Mouse (Mus musculus): Measurements from ENCODE around the gene Slc25a34. TPM values are rescaled to one million over a fixed set of nuclear protein-coding genes. Genes with fewer than 3 reads are reported as not detected.

The Slc25a34 gene
- polyA plus RNA-seq, 1 experiment from 2014 or later: 0.08 TPM

GRCm38 (mm10) chr4:141604493-141604892 lies 19.1 kb downstream of the Slc25a34 start:
- H3K4me2 ChIP-seq (ENCODE audit: low read depth, low read length): no peak overlapping the region
- H3K4me3 ChIP-seq (ENCODE audit: low read depth, low read length): no peak overlapping the region
- H3K27ac ChIP-seq (replicated peaks; ENCODE audit: low read depth, low read length): no peak overlapping the region
- 44% methylated on average over 8 of the region's 8 CpGs for WGBS
- DNase-seq (ENCODE audit: low spot score) (peak; percentile 73), ATAC-seq (ENCODE audit: low read depth) (0 out of 2 replicates have a peak, but pooled peaks have one; percentile 26)
- peaks cover 4% of the 10 kb centered on the region; the same call in 1 of the 2 replicates for H3K4me1 ChIP-seq (ENCODE audit: control insufficient read depth, insufficient read depth, low read length)
- H3K36me3 ChIP-seq (ENCODE audit: control insufficient read depth, insufficient read depth, low read length): no peaks in the 10 kb centered on the region
- no peak overlapping the region for H3K9ac ChIP-seq (ENCODE audit: low read depth, low read length)
- no peaks in the 10 kb centered on the region for H3K9me3 ChIP-seq (ENCODE audit: control insufficient read depth, low read length)
- no peaks in the 10 kb centered on the region for H3K27me3 ChIP-seq (replicated peaks; ENCODE audit: control insufficient read depth, insufficient read depth, low read length)

DNA sequence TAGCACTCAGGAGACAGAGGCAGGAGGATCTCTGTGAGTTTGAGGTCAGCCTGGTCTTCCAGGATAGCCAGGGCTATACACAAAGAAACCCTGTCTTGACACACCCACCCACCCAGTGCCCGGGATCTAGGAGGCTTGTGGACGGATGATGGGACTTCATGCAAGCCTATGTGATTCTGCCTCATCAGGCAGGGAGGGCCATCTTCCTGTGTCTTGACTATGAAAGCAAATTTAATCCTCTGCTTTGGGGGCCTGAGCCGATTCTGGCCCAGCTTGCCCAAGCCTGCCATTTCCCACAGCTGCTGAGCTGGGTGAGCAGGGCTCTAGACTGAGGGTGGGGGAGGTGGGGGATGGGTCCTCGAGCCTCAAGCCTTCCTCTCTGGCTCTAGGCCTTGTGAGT lies 19.7 kb downstream of the Slc25a34 start:
- DNase-seq (ENCODE audit: low spot score): peak; percentile 25

DNA sequence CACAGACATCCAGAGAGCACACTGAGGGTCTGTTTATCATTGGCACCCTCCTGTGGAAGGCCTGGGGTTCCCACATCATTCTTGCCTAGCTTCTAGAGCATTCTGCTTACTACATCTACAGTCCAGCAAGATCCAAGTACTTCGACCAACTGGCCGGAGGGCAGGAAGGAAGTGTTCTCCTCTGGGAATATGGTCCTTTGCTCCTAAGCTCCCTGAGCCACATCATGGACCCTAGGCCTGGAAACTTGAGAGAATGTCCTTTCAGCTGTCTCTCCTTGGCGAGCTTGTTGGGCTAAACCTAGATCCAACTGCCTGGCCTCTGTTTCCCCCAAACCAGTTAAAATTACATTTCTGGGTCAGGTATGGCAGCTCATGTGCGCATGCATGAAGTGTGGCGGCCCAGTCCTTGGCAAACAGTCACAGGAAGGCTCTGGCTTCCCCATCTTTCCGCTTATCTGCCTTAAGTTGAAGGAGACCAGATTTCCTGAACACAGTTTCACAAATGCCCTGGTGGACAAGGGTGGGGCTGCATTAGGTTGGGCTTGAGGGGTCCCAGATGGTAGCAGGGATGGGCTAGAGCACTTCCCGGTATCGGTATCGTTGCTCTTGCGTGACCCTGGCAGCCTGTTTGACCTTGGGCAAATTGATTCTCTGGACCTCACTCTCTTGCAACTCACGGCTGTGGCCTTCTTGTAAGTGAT lies 20.9 kb downstream of the Slc25a34 start:
- Histone ChIP-seq H3K36me3 (ENCODE audit: control insufficient read depth, insufficient read depth, low read length) (no peaks in the 10 kb centered on the region), H3K9ac (ENCODE audit: low read depth, low read length) (no peak overlapping the region), H3K27ac (replicated peaks; ENCODE audit: low read depth, low read length) (no peak overlapping the region), H3K9me3 (ENCODE audit: control insufficient read depth, low read length) (no peaks in the 10 kb centered on the region), H3K4me1 (ENCODE audit: control insufficient read depth, insufficient read depth, low read length) (peaks cover 8% of the 10 kb centered on the region; the same call in 1 of the 2 replicates), H3K4me2 (ENCODE audit: low read depth, low read length) (no peak overlapping the region), H3K27me3 (replicated peaks; ENCODE audit: control insufficient read depth, insufficient read depth, low read length) (no peaks in the 10 kb centered on the region), H3K4me3 (ENCODE audit: low read depth, low read length) (no peak overlapping the region)
- DNase-seq (ENCODE audit: low spot score) (no peak), ATAC-seq (ENCODE audit: low read depth) (no peak)
- WGBS: 71% methylated on average over 11 of the region's 11 CpGs

More for the DNA sequence above, 19.7 kb downstream of the Slc25a34 start:
- H3K27me3 ChIP-seq (replicated peaks; ENCODE audit: control insufficient read depth, insufficient read depth, low read length): no peaks in the 10 kb centered on the region
- H3K27ac ChIP-seq (replicated peaks; ENCODE audit: low read depth, low read length): no peak overlapping the region
- WGBS: 47% methylated on average over 4 of the region's 4 CpGs
- peaks cover 4% of the 10 kb centered on the region; the same call in 1 of the 2 replicates for H3K4me1 ChIP-seq (ENCODE audit: control insufficient read depth, insufficient read depth, low read length)
- H3K4me3 ChIP-seq (ENCODE audit: low read depth, low read length): no peak overlapping the region
- H3K9me3 ChIP-seq (ENCODE audit: control insufficient read depth, low read length): no peaks in the 10 kb centered on the region
- no peak overlapping the region for H3K9ac ChIP-seq (ENCODE audit: low read depth, low read length)
- no peak for ATAC-seq (ENCODE audit: low read depth)
- H3K36me3 ChIP-seq (ENCODE audit: control insufficient read depth, insufficient read depth, low read length): no peaks in the 10 kb centered on the region
- H3K4me2 ChIP-seq (ENCODE audit: low read depth, low read length): no peak overlapping the region

DNA sequence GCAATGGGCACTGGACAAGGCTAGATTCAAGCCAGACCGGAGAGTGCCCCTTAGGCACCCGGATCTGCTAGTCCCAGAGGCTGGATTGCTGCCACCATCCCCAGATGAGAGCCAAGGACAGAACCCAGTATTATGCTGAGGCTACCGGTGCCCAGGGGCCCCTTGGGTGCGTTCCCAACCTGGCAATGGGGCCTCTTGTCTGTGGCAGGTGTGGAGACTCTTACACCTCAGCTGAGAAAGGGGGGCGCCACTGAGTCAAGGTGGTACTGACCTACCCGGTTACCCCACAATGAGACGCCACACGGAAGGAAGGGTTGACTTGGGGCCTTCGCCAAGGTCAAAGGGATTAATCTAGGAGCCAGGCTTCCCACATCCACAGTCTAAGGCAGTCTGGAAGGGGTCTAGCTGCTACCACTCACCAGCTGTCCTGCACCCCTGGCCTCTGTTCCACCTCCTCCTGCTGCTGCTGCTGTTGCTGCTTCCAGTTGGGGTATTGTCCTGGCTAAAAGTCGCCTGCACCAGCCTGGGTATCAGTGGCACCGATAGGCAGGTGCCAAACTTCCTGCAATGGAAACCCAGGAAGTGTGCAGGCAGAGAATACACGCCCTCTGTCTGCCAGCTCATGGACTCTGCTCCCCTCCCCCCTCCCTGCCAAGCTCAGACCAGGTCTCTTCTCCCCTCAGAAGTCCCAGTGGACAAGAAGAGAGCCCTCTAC lies 22.3 kb downstream of the Slc25a34 start:
- Histone ChIP-seq H3K27me3 (replicated peaks; ENCODE audit: control insufficient read depth, insufficient read depth, low read length) (no peaks in the 10 kb centered on the region), H3K4me2 (ENCODE audit: low read depth, low read length) (no peak overlapping the region), H3K27ac (replicated peaks; ENCODE audit: low read depth, low read length) (no peak overlapping the region), H3K4me1 (ENCODE audit: control insufficient read depth, insufficient read depth, low read length) (peaks cover 8% of the 10 kb centered on the region; the same call in 1 of the 2 replicates), H3K4me3 (ENCODE audit: low read depth, low read length) (no peak overlapping the region), H3K9me3 (ENCODE audit: control insufficient read depth, low read length) (no peaks in the 10 kb centered on the region), H3K9ac (ENCODE audit: low read depth, low read length) (no peak overlapping the region), H3K36me3 (ENCODE audit: control insufficient read depth, insufficient read depth, low read length) (no peaks in the 10 kb centered on the region)
- DNase-seq (ENCODE audit: low spot score): no peak
- 73% methylated on average over 12 of the region's 12 CpGs for WGBS
- no peak for ATAC-seq (ENCODE audit: low read depth)

GRCm38 (mm10) chr4:141600364-141600763 lies 23.3 kb downstream of the Slc25a34 start:
- no peaks in the 10 kb centered on the region for H3K9me3 ChIP-seq (ENCODE audit: control insufficient read depth, low read length)
- peak overlapping the region; percentile 67; the same call in 1 of the 2 replicates for H3K4me3 ChIP-seq (ENCODE audit: low read depth, low read length)
- peak overlapping the region; percentile 73; the same call in 1 of the 2 replicates for H3K27ac ChIP-seq (replicated peaks; ENCODE audit: low read depth, low read length)
- 0 out of 2 replicates have a peak, but pooled peaks cover under 1% of the 10 kb centered on the region for H3K36me3 ChIP-seq (ENCODE audit: control insufficient read depth, insufficient read depth, low read length)
- H3K9ac ChIP-seq (ENCODE audit: low read depth, low read length): no peak overlapping the region
- no peak for DNase-seq (ENCODE audit: low spot score)
- H3K4me1 ChIP-seq (ENCODE audit: control insufficient read depth, insufficient read depth, low read length): peaks cover 8% of the 10 kb centered on the region; the same call in 1 of the 2 replicates
- no peak for ATAC-seq (ENCODE audit: low read depth)
- no peaks in the 10 kb centered on the region for H3K27me3 ChIP-seq (replicated peaks; ENCODE audit: control insufficient read depth, insufficient read depth, low read length)
- 28% methylated on average over 6 of the region's 6 CpGs for WGBS
- H3K4me2 ChIP-seq (ENCODE audit: low read depth, low read length): peak overlapping the region; percentile 94

GRCm38 (mm10) chr4:141599251-141600141 lies 24.1 kb downstream of the Slc25a34 start:
- Histone ChIP-seq H3K36me3 (ENCODE audit: control insufficient read depth, insufficient read depth, low read length) (peaks cover 9% of the 10 kb centered on the region), H3K27ac (replicated peaks; ENCODE audit: low read depth, low read length) (peak overlapping the region; percentile 73), H3K4me1 (ENCODE audit: control insufficient read depth, insufficient read depth, low read length) (peaks cover 8% of the 10 kb centered on the region; the same call in 1 of the 2 replicates), H3K4me3 (ENCODE audit: low read depth, low read length) (peak overlapping the region; percentile 67), H3K27me3 (replicated peaks; ENCODE audit: control insufficient read depth, insufficient read depth, low read length) (no peaks in the 10 kb centered on the region), H3K4me2 (ENCODE audit: low read depth, low read length) (peak overlapping the region; percentile 94), H3K9me3 (ENCODE audit: control insufficient read depth, low read length) (no peaks in the 10 kb centered on the region), H3K9ac (ENCODE audit: low read depth, low read length) (peak overlapping the region; percentile 80)
- WGBS: under 1% methylated on average over 26 of the region's 57 CpGs
- DNase-seq (ENCODE audit: low spot score) (peak; percentile 67), ATAC-seq (ENCODE audit: low read depth) (peak; percentile 41)

DNA sequence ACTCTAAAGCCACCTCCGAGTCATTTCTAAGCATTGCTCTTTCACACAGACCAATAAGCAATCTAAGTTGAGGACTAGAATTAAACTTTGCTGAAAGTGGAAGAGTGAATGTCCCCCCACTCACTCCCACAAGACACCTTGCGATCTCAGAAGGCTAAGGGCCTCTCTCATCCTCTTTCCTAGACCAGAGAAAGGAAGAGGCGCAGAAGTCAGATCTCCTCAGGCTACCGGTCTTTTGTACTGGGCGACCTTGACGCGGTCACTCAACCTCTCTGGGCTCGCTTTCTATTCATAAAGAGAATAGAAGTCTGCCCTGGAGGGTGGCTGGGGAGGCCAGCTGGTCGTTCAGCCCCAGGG lies 24.7 kb downstream of the Slc25a34 start:
- ATAC-seq (ENCODE audit: low read depth): no peak
- no peak for DNase-seq (ENCODE audit: low spot score)

More for the DNA sequence above, 24.7 kb downstream of the Slc25a34 start:
- no peaks in the 10 kb centered on the region for H3K9me3 ChIP-seq (ENCODE audit: control insufficient read depth, low read length)
- peak overlapping the region; percentile 94 for H3K4me2 ChIP-seq (ENCODE audit: low read depth, low read length)
- H3K27me3 ChIP-seq (replicated peaks; ENCODE audit: control insufficient read depth, insufficient read depth, low read length): no peaks in the 10 kb centered on the region
- H3K4me1 ChIP-seq (ENCODE audit: control insufficient read depth, insufficient read depth, low read length): 0 out of 2 replicates have a peak, but pooled peaks cover 4% of the 10 kb centered on the region
- H3K4me3 ChIP-seq (ENCODE audit: low read depth, low read length): peak overlapping the region; percentile 67
- H3K9ac ChIP-seq (ENCODE audit: low read depth, low read length): peak overlapping the region; percentile 80
- WGBS: 0% methylated on average over 8 of the region's 9 CpGs
- H3K36me3 ChIP-seq (ENCODE audit: control insufficient read depth, insufficient read depth, low read length): peaks cover 15% of the 10 kb centered on the region
- peak overlapping the region; percentile 73 for H3K27ac ChIP-seq (replicated peaks; ENCODE audit: low read depth, low read length)

All from embryonic facial prominence, embryonic 14.5 days (tissue).